Mouse (Mus musculus) midbrain, embryonic 11.5 days (tissue): ENCODE data around the gene Mylk4. TPM values are rescaled to one million over a fixed set of nuclear protein-coding genes. Genes with fewer than 3 reads are reported as not detected.

Experiments used
- ATAC-seq: fragments of 200-750 bp; cut with Nextera tagmentation; 2 replicates; pipeline ENCODE4 v1.8.0; 2017; ENCODE audit warnings: moderate TSS enrichment, moderate library complexity; ENCODE audit not compliant: low FRiP score
- DNase-seq: peaks from one replicate; pipeline ENCODE4 v3.0.0; 2015; ENCODE audit warnings: low spot score; ENCODE audit errors: missing footprints
- H3K27ac ChIP-seq: fragments of 300-500 bp; sonication (generic); 2 replicates; pipeline ENCODE4 v1.5.1; 2014; ENCODE audit warnings: low read depth, low read length
- H3K27me3 ChIP-seq: fragments of 300-500 bp; sonication (generic); 2 replicates; pipeline ENCODE4 v1.6.1; 2014; ENCODE audit warnings: mild to moderate bottlenecking, low read length, moderate library complexity, mixed read lengths; ENCODE audit not compliant: control insufficient read depth, insufficient read depth
- H3K36me3 ChIP-seq: fragments of 300-500 bp; sonication (generic); 2 replicates; pipeline ENCODE4 v1.6.1; 2014; ENCODE audit warnings: mild to moderate bottlenecking, low read length, moderate library complexity, mixed read lengths; ENCODE audit not compliant: control insufficient read depth, insufficient read depth
- H3K4me1 ChIP-seq: fragments of 300-500 bp; sonication (generic); 2 replicates; pipeline ENCODE4 v1.6.1; 2014; ENCODE audit warnings: low read length; ENCODE audit not compliant: control insufficient read depth, insufficient read depth
- H3K4me2 ChIP-seq: fragments of 300-500 bp; sonication (generic); 2 replicates; pipeline ENCODE4 v1.6.1; 2014; ENCODE audit warnings: mild to moderate bottlenecking, moderate library complexity
- H3K4me3 ChIP-seq: fragments of 300-500 bp; sonication (generic); 2 replicates; pipeline ENCODE4 v1.5.1; 2014; ENCODE audit warnings: low read depth, low read length
- H3K9ac ChIP-seq: fragments of 300-500 bp; sonication (generic); 2 replicates; pipeline ENCODE4 v1.6.1; 2014; ENCODE audit warnings: low read length
- H3K9me3 ChIP-seq: fragments of 300-500 bp; sonication (generic); 2 replicates; pipeline ENCODE4 v1.6.1; 2016; ENCODE audit warnings: low read length; ENCODE audit not compliant: control insufficient read depth
- WGBS: fragments of 180-500 bp; shearing (Covaris S2); extraction: QIAGEN DNeasy Blood & Tissue Kit; methylation state at CpG from one replicate; pipeline ENCODE4 v1.1.7; 2014; 5-methylcytosine and 5-hydroxymethylcytosine counted together
- polyA plus RNA-seq: library from polyadenylated mRNA; unstranded; fragments of >200 nt; fragmentation: Nextera tagmentation; extraction: Ambion mirVana; gene quantifications from 2 replicates; pipeline ENCODE4 v1.2.1, GENCODE M21; 2014

Gene Mylk4
- polyA plus RNA-seq, 1 experiment from 2014 or later: not detected

- no peak for ATAC-seq
- Histone ChIP-seq H3K4me1 (no peaks in the 10 kb centered on the region), H3K9ac (no peak overlapping the region), H3K4me3 (no peak overlapping the region), H3K27me3 (no peaks in the 10 kb centered on the region), H3K4me2 (no peak overlapping the region), H3K27ac (no peak overlapping the region), H3K36me3 (no peaks in the 10 kb centered on the region), H3K9me3 (no peaks in the 10 kb centered on the region)
- WGBS: 69% methylated on average over 4 of the region's 4 CpGs
- DNase-seq: no peak
Measured at GRCm38 (mm10) chr13:32752066-32752657, 31.6 kb downstream of the Mylk4 start.

- Histone ChIP-seq H3K27ac (no peak overlapping the region), H3K36me3 (no peaks in the 10 kb centered on the region), H3K4me2 (no peak overlapping the region), H3K9me3 (no peaks in the 10 kb centered on the region), H3K27me3 (no peaks in the 10 kb centered on the region), H3K9ac (no peak overlapping the region), H3K4me3 (no peak overlapping the region), H3K4me1 (no peaks in the 10 kb centered on the region)
- 87% methylated on average over 1 of the region's 1 CpGs for WGBS
- ATAC-seq (no peak), DNase-seq (no peak)
Measured at GRCm38 (mm10) chr13:32750507-32750906, 33.2 kb downstream of the Mylk4 start.

GRCm38 (mm10) chr13:32748421-32748820 lies 35.3 kb downstream of the Mylk4 start:
- H3K4me1 ChIP-seq: no peaks in the 10 kb centered on the region
- H3K4me3 ChIP-seq: no peak overlapping the region
- H3K36me3 ChIP-seq: no peaks in the 10 kb centered on the region
- WGBS: 62% methylated on average over 2 of the region's 2 CpGs
- no peak overlapping the region for H3K9ac ChIP-seq
- no peak overlapping the region for H3K27ac ChIP-seq
- ATAC-seq: no peak
- DNase-seq: no peak
- no peaks in the 10 kb centered on the region for H3K9me3 ChIP-seq
- no peaks in the 10 kb centered on the region for H3K27me3 ChIP-seq
- no peak overlapping the region for H3K4me2 ChIP-seq

GRCm38 (mm10) chr13:32741161-32741560 lies 42.6 kb downstream of the Mylk4 start:
- H3K4me2 ChIP-seq: no peak overlapping the region
- DNase-seq: no peak
- no peaks in the 10 kb centered on the region for H3K27me3 ChIP-seq
- 81% methylated on average over 7 of the region's 7 CpGs for WGBS
- H3K9ac ChIP-seq: no peak overlapping the region
- no peak overlapping the region for H3K4me3 ChIP-seq
- no peak overlapping the region for H3K27ac ChIP-seq
- ATAC-seq: no peak
- no peaks in the 10 kb centered on the region for H3K9me3 ChIP-seq
- no peaks in the 10 kb centered on the region for H3K36me3 ChIP-seq
- no peaks in the 10 kb centered on the region for H3K4me1 ChIP-seq

- Histone ChIP-seq H3K9me3 (no peaks in the 10 kb centered on the region), H3K4me1 (no peaks in the 10 kb centered on the region), H3K9ac (no peak overlapping the region), H3K4me2 (no peak overlapping the region), H3K36me3 (no peaks in the 10 kb centered on the region), H3K27me3 (no peaks in the 10 kb centered on the region), H3K4me3 (no peak overlapping the region), H3K27ac (no peak overlapping the region)
- no peak for ATAC-seq
- no peak for DNase-seq
Measured at GRCm38 (mm10) chr13:32731283-32731682, 52.5 kb downstream of the Mylk4 start.

GRCm38 (mm10) chr13:32724606-32725005 lies 59.1 kb downstream of the Mylk4 start:
- Histone ChIP-seq H3K9me3 (no peaks in the 10 kb centered on the region), H3K9ac (no peak overlapping the region), H3K27ac (no peak overlapping the region), H3K4me3 (no peak overlapping the region), H3K36me3 (no peaks in the 10 kb centered on the region), H3K4me2 (no peak overlapping the region), H3K4me1 (no peaks in the 10 kb centered on the region), H3K27me3 (no peaks in the 10 kb centered on the region)
- DNase-seq: no peak
- ATAC-seq: no peak
- 86% methylated on average over 5 of the region's 5 CpGs for WGBS

- WGBS: 88% methylated on average over 4 of the region's 4 CpGs
- Histone ChIP-seq H3K9me3 (no peaks in the 10 kb centered on the region), H3K9ac (no peak overlapping the region), H3K27ac (no peak overlapping the region), H3K27me3 (no peaks in the 10 kb centered on the region), H3K4me1 (no peaks in the 10 kb centered on the region), H3K4me2 (no peak overlapping the region), H3K4me3 (no peak overlapping the region), H3K36me3 (no peaks in the 10 kb centered on the region)
- ATAC-seq (no peak), DNase-seq (no peak)
Measured at GRCm38 (mm10) chr13:32721717-32722116, 62.0 kb downstream of the Mylk4 start.

GRCm38 (mm10) chr13:32719284-32719683 lies 64.5 kb downstream of the Mylk4 start:
- Histone ChIP-seq H3K27ac (no peak overlapping the region), H3K27me3 (no peaks in the 10 kb centered on the region), H3K9ac (no peak overlapping the region), H3K9me3 (no peaks in the 10 kb centered on the region), H3K36me3 (no peaks in the 10 kb centered on the region), H3K4me1 (no peaks in the 10 kb centered on the region), H3K4me2 (no peak overlapping the region), H3K4me3 (no peak overlapping the region)
- ATAC-seq (no peak), DNase-seq (no peak)
- WGBS: 87% methylated on average over 3 of the region's 3 CpGs

GRCm38 (mm10) chr13:32717709-32718108 lies 66.0 kb downstream of the Mylk4 start:
- 90% methylated on average over 5 of the region's 5 CpGs for WGBS
- ATAC-seq: no peak

More at GRCm38 (mm10) chr13:32717709-32718108, 66.0 kb downstream of the Mylk4 start:
- no peak overlapping the region for H3K27ac ChIP-seq
- no peak overlapping the region for H3K4me3 ChIP-seq
- H3K9ac ChIP-seq: no peak overlapping the region
- no peaks in the 10 kb centered on the region for H3K4me1 ChIP-seq
- no peaks in the 10 kb centered on the region for H3K27me3 ChIP-seq
- H3K4me2 ChIP-seq: no peak overlapping the region
- H3K36me3 ChIP-seq: no peaks in the 10 kb centered on the region
- DNase-seq: no peak
- no peaks in the 10 kb centered on the region for H3K9me3 ChIP-seq
